Mouse (Mus musculus): ENCODE measurements around the gene Nfib.

- no peak for TF ChIP-seq POLR2A (IDR thresholded peaks at IDR 0.05; ENCODE audit: borderline replicate concordance, extremely low read depth, low read depth, low read length)
- no peak for TF ChIP-seq CTCF (IDR thresholded peaks at IDR 0.05; ENCODE audit: insufficient read depth, low read length)
Measured at GRCm38 (mm10) chr4:82412651-82413050, 292.9 kb downstream of the Nfib start.

All from lung, adult 2 months (tissue).